Comparison of ENCODE assay signal across 8 mouse cellular contexts in the genomic region with DNA sequence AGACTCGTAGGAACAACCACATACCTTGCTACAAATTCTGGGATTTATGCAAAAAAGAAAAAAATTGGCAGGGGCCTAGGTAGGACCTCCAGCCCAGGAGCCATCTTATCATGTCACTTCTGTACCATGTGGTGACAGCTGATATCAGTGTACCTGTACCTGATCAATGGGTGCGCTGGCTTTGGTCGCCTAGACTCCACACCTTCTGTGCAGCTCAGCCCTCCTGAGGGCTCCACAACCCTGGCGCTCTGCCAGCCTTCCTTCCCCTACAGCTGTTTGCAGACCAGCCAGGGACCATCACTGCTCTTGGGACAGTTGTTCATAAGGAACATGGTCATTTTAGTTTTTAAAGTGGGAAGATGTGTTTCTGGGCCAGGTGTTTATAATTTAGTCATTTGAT. TPM values are rescaled to one million over a fixed set of nuclear protein-coding genes. Genes with fewer than 3 reads are reported as not detected.
DNase-seq lines count a peak whose midpoint lies in the region; ATAC-seq and TF ChIP-seq lines count a peak whose summit lies in the region.
"Had no signal": no experiment of that assay in that cellular context is flagged by ENCODE, and none has a peak within 500 bp of the region (broad histone marks: within the 10 kb centered on the region; RNA-seq: fewer than 3 reads in every experiment).

No protein-coding gene starts in this region.

- H3K4me2 ChIP-seq in midbrain, embryonic 12.5 days (replicated peaks) = no peak overlapping the region
- no peak overlapping the region for H3K4me2 ChIP-seq in midbrain, postnatal 0 days (ENCODE audit: low read depth, low read length, poor library complexity, severe bottlenecking)
- H3K4me2 ChIP-seq in hindbrain, embryonic 13.5 days = no peak overlapping the region
- no peak overlapping the region for H3K4me2 ChIP-seq in liver, embryonic 15.5 days

- DNase-seq in midbrain, postnatal 0 days (ENCODE audit: low spot score) = no peak
- peak; percentile 66 for DNase-seq in gastrocnemius, adult 2 months
- no peak for DNase-seq in thymus, postnatal 14 days

- 0 out of 2 replicates have a peak, but pooled peaks cover 7% of the 10 kb centered on the region for H3K27me3 ChIP-seq in midbrain, embryonic 12.5 days
- H3K27me3 ChIP-seq in midbrain, postnatal 0 days (ENCODE audit: insufficient read depth, low read length) = no peaks in the 10 kb centered on the region
- no peaks in the 10 kb centered on the region for H3K27me3 ChIP-seq in hindbrain, embryonic 13.5 days
- H3K27me3 ChIP-seq in liver, embryonic 15.5 days = 0 out of 2 replicates have a peak, but pooled peaks cover 3% of the 10 kb centered on the region

- no peaks in the 10 kb centered on the region for H3K36me3 ChIP-seq in midbrain, embryonic 12.5 days
- no peaks in the 10 kb centered on the region for H3K36me3 ChIP-seq in midbrain, postnatal 0 days (ENCODE audit: insufficient read depth, low read length)
- H3K36me3 ChIP-seq in hindbrain, embryonic 13.5 days = no peaks in the 10 kb centered on the region
- no peaks in the 10 kb centered on the region for H3K36me3 ChIP-seq in liver, embryonic 15.5 days (replicated peaks)

- no peak overlapping the region for H3K4me3 ChIP-seq in midbrain, embryonic 12.5 days
- H3K4me3 ChIP-seq in midbrain, postnatal 0 days (ENCODE audit: low read depth, low read length) = no peak overlapping the region
- H3K4me3 ChIP-seq in gastrocnemius, adult 2 months = no peak overlapping the region
- H3K4me3 ChIP-seq in hindbrain, embryonic 13.5 days = no peak overlapping the region
- H3K4me3 ChIP-seq in liver, embryonic 15.5 days (replicated peaks) = no peak overlapping the region
- H3K4me3 ChIP-seq: layer of hippocampus, adult 2 months had no signal

- peak; percentile 17; the same call in 1 of the 2 replicates for ATAC-seq in midbrain, embryonic 12.5 days (ENCODE audit: low FRiP score, low read depth)
- ATAC-seq in midbrain, postnatal 0 days (ENCODE audit: low FRiP score) = no peak
- ATAC-seq in hindbrain, embryonic 13.5 days (ENCODE audit: low FRiP score) = 0 out of 2 replicates have a peak, but pooled peaks have one; percentile 23
- ATAC-seq in liver, embryonic 15.5 days (ENCODE audit: insufficient read depth) = peak; percentile 35
- ATAC-seq in monocyte, adult 5-6 weeks (replicated peaks; ENCODE audit: insufficient number of reproducible peaks, low FRiP score, low TSS enrichment, poor library complexity, severe bottlenecking) = no peak

- no peak overlapping the region for H3K9ac ChIP-seq in midbrain, embryonic 12.5 days (replicated peaks)
- no peak overlapping the region for H3K9ac ChIP-seq in midbrain, postnatal 0 days (replicated peaks; ENCODE audit: low read length, poor library complexity, severe bottlenecking)
- H3K9ac ChIP-seq in hindbrain, embryonic 13.5 days = no peak overlapping the region
- H3K9ac ChIP-seq in liver, embryonic 15.5 days = no peak overlapping the region

- H3K4me1 ChIP-seq in midbrain, embryonic 12.5 days = no peaks in the 10 kb centered on the region
- H3K4me1 ChIP-seq in midbrain, postnatal 0 days (ENCODE audit: insufficient read depth, low read length) = no peaks in the 10 kb centered on the region
- peaks cover 3% of the 10 kb centered on the region; the same call in 1 of the 2 replicates for H3K4me1 ChIP-seq in hindbrain, embryonic 13.5 days (replicated peaks)
- peaks cover 7% of the 10 kb centered on the region; the same call in 1 of the 2 replicates for H3K4me1 ChIP-seq in liver, embryonic 15.5 days (replicated peaks)

- whole genome bisulfite sequencing in midbrain, embryonic 12.5 days = 73% methylated on average over 4 of the region's 4 CpGs
- 75% methylated on average over 4 of the region's 4 CpGs for WGBS in midbrain, postnatal 0 days
- 73% methylated on average over 4 of the region's 4 CpGs for WGBS in hindbrain, embryonic 13.5 days
- 46% methylated on average over 4 of the region's 4 CpGs for WGBS in liver, embryonic 15.5 days (ENCODE audit: insufficient replicate concordance)

- no peak overlapping the region for H3K27ac ChIP-seq in midbrain, embryonic 12.5 days (replicated peaks)
- H3K27ac ChIP-seq in midbrain, postnatal 0 days (ENCODE audit: low read depth, low read length) = no peak overlapping the region
- no peak overlapping the region for H3K27ac ChIP-seq in gastrocnemius, adult 2 months
- no peak overlapping the region for H3K27ac ChIP-seq in hindbrain, embryonic 13.5 days
- H3K27ac ChIP-seq in liver, embryonic 15.5 days (replicated peaks) = no peak overlapping the region
- H3K27ac ChIP-seq: layer of hippocampus, adult 2 months had no signal

- intact Hi-C loops in gastrocnemius, adult 2 months (cut with DNase I) = no loop called here

- H3K9me3 ChIP-seq in midbrain, embryonic 12.5 days = peaks cover 36% of the 10 kb centered on the region
- peaks cover 52% of the 10 kb centered on the region for H3K9me3 ChIP-seq in midbrain, postnatal 0 days (ENCODE audit: low read length)
- H3K9me3 ChIP-seq in hindbrain, embryonic 13.5 days = peaks cover 49% of the 10 kb centered on the region
- H3K9me3 ChIP-seq in liver, embryonic 15.5 days (replicated peaks) = peaks cover 6% of the 10 kb centered on the region; the same call in 1 of the 2 replicates

- no peak for TF ChIP-seq CTCF in midbrain, postnatal 0 days (IDR thresholded peaks at IDR 0.05)
- no peak for TF ChIP-seq CTCF in gastrocnemius, adult 2 months (IDR thresholded peaks at IDR 0.05)

RNA-seq across cellular contexts. Expression of a gene that starts 44.4 kb away (rescaled TPM):
- polyA plus RNA-seq in midbrain, embryonic 12.5 days (2016; fragmentation: Nextera tagmentation; extraction: Ambion mirVana) = not detected in 2 replicates
- not detected in 2 replicates for total RNA-seq in midbrain, postnatal 0 days (2014; rRNA removed)
- not detected in 2 replicates for polyA plus RNA-seq in midbrain, postnatal 0 days (2015; fragmentation: Nextera tagmentation; extraction: Ambion mirVana)
- total RNA-seq in gastrocnemius, adult 2 months (2021) = not detected
- polyA plus RNA-seq in hindbrain, embryonic 13.5 days (2015; fragmentation: Nextera tagmentation; extraction: Ambion mirVana) = not detected in 2 replicates
- polyA plus RNA-seq in liver, embryonic 15.5 days (2015; fragmentation: Nextera tagmentation; extraction: Ambion mirVana) = not detected in 2 replicates
- not detected in 3 replicates for total RNA-seq in monocyte, adult 5-6 weeks (2017)
- total RNA-seq: layer of hippocampus, adult 2 months had no signal

Comparison
In these comparisons a context has a peak if more than half of its experiments do, and no peak if none do; other contexts are left out.
1. ATAC-seq: peak in midbrain, embryonic 12.5 days (single experiment), hindbrain, embryonic 13.5 days (single experiment) and liver, embryonic 15.5 days (single experiment); none in midbrain, postnatal 0 days (single experiment) and monocyte, adult 5-6 weeks (single experiment).